Mouse (Mus musculus): ENCODE data around the gene Ptprh.

DNA sequence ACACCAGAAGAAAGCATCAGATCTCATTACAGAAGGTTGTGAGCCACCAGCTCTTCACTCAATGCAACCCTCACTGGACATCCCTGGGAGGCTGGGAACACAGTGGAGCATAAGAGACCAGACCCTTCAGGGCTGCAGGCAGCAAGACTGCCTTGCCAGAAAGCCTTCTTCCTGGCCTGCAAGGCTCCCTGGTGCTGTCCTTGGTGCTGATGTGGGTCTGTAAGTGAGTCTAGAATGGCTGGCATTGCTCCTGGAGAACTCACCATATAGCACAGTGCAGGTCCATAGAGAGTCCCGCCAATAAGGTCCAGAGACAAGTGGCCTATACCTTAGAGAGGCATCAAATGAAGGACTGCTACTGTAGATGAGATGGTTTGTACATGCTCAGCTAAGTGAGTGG is 16.1 kb upstream of the Ptprh start:
- TF ChIP-seq CTCF (IDR thresholded peaks at IDR 0.05; ENCODE audit: borderline replicate concordance, control insufficient read depth, extremely low read depth, insufficient read depth, low read length, poor library complexity) = no peak
- no peak for TF ChIP-seq POLR2A (IDR thresholded peaks at IDR 0.05; ENCODE audit: control insufficient read depth, extremely low read depth, insufficient read depth, low read length, poor library complexity)

Measured in thymus, adult 2 months (tissue).